16 mouse cellular contexts compared by ENCODE assay signal in the genomic region with DNA sequence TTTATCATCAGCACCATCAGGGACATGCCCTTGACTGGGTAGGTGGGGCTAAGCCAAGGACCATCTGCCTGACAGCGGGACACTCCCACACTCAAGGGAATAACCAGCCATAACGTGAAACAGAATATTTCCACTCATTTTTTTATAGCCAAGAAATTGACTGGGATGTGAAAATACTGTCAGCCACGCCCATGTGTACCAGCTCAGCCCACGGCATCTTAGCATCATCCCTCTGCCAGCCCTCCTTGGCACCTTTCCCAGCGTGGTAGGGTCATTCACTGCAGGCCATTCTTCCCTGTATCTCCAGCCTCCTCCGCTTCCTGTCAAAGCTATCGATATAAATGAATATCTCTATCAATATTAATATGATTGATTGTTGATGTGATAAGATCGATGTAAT. TPM values are rescaled to one million over a fixed set of nuclear protein-coding genes. Genes with fewer than 3 reads are reported as not detected.
DNase-seq lines count a peak whose midpoint lies in the region; ATAC-seq and TF ChIP-seq lines count a peak whose summit lies in the region.
"Had no signal": no experiment of that assay in that cellular context is flagged by ENCODE, and none has a peak within 500 bp of the region (broad histone marks: within the 10 kb centered on the region; RNA-seq: fewer than 3 reads in every experiment).

No protein-coding gene starts in this region.

- H3K9me3 ChIP-seq in midbrain, postnatal 0 days (ENCODE audit: low read length) = no peaks in the 10 kb centered on the region
- no peaks in the 10 kb centered on the region; the same call in 1 of the 2 replicates for H3K9me3 ChIP-seq in midbrain, embryonic 11.5 days (ENCODE audit: control insufficient read depth, low read length)
- no peaks in the 10 kb centered on the region for H3K9me3 ChIP-seq in intestine, embryonic 15.5 days
- H3K9me3 ChIP-seq: hindbrain, embryonic 13.5 days had no signal

- no peak overlapping the region for H3K4me2 ChIP-seq in midbrain, postnatal 0 days (ENCODE audit: low read depth, low read length, poor library complexity, severe bottlenecking)
- no peak overlapping the region for H3K4me2 ChIP-seq in midbrain, embryonic 11.5 days
- H3K4me2 ChIP-seq in intestine, embryonic 15.5 days (replicated peaks) = no peak overlapping the region
- H3K4me2 ChIP-seq: embryonic facial prominence, embryonic 15.5 days; heart, embryonic 13.5 days; hindbrain, embryonic 13.5 days had no signal

- peak; percentile 40 to 42 for DNase-seq in frontal cortex, postnatal 36 days (ENCODE audit: low spot score in 2 of 2)
- peak; percentile 5 for DNase-seq in midbrain, postnatal 0 days (ENCODE audit: low spot score)
- no peak for DNase-seq in midbrain, embryonic 11.5 days (ENCODE audit: low spot score, missing footprints)
- peak; percentile 15 to 68 for DNase-seq in layer of hippocampus, adult 18-20 months (ENCODE audit: low spot score in 2 of 2)
- DNase-seq in right cerebral cortex, postnatal 10 days (ENCODE audit: low spot score in 2 of 2) = peak; percentile 59 to 62
- no peak for DNase-seq in embryo, embryonic 10 days (ENCODE audit: low spot score)
- DNase-seq: cerebellum, adult 11-12 months; lung, adult 18-20 months; lung, postnatal 4 days; midbrain, embryonic 14.5 days had no signal

- H3K4me1 ChIP-seq in midbrain, postnatal 0 days (ENCODE audit: insufficient read depth, low read length) = no peaks in the 10 kb centered on the region
- H3K4me1 ChIP-seq in midbrain, embryonic 11.5 days (ENCODE audit: control insufficient read depth, insufficient read depth, low read length) = no peaks in the 10 kb centered on the region
- H3K4me1 ChIP-seq in intestine, embryonic 15.5 days (replicated peaks) = no peaks in the 10 kb centered on the region
- H3K4me1 ChIP-seq: embryonic facial prominence, embryonic 15.5 days; heart, embryonic 13.5 days; hindbrain, embryonic 13.5 days had no signal

- WGBS in midbrain, postnatal 0 days = 74% methylated on average over 8 of the region's 8 CpGs
- 86% methylated on average over 8 of the region's 8 CpGs for WGBS in midbrain, embryonic 11.5 days
- 80% methylated on average over 8 of the region's 8 CpGs for WGBS in intestine, embryonic 15.5 days

- H3K9ac ChIP-seq in midbrain, postnatal 0 days (replicated peaks; ENCODE audit: low read length, poor library complexity, severe bottlenecking) = no peak overlapping the region
- H3K9ac ChIP-seq in midbrain, embryonic 11.5 days (ENCODE audit: low read length) = no peak overlapping the region
- no peak overlapping the region for H3K9ac ChIP-seq in intestine, embryonic 15.5 days
- H3K9ac ChIP-seq: embryonic facial prominence, embryonic 15.5 days; heart, embryonic 13.5 days; hindbrain, embryonic 13.5 days had no signal

- no peak overlapping the region for H3K4me3 ChIP-seq in midbrain, postnatal 0 days (ENCODE audit: low read depth, low read length)
- no peak overlapping the region for H3K4me3 ChIP-seq in midbrain, embryonic 11.5 days (ENCODE audit: low read depth, low read length)
- no peak overlapping the region for H3K4me3 ChIP-seq in intestine, embryonic 15.5 days (replicated peaks)
- H3K4me3 ChIP-seq: embryonic facial prominence, embryonic 15.5 days; heart, embryonic 13.5 days; hindbrain, embryonic 13.5 days had no signal

- no peak for TF ChIP-seq CTCF in midbrain, postnatal 0 days (IDR thresholded peaks at IDR 0.05)

- H3K36me3 ChIP-seq in midbrain, postnatal 0 days (ENCODE audit: insufficient read depth, low read length) = no peaks in the 10 kb centered on the region
- H3K36me3 ChIP-seq in midbrain, embryonic 11.5 days (ENCODE audit: control insufficient read depth, insufficient read depth, low read length) = no peaks in the 10 kb centered on the region
- H3K36me3 ChIP-seq in intestine, embryonic 15.5 days = no peaks in the 10 kb centered on the region
- H3K36me3 ChIP-seq: embryonic facial prominence, embryonic 15.5 days; heart, embryonic 13.5 days; hindbrain, embryonic 13.5 days had no signal

- H3K27ac ChIP-seq in midbrain, postnatal 0 days (ENCODE audit: low read depth, low read length) = no peak overlapping the region
- H3K27ac ChIP-seq in midbrain, embryonic 11.5 days (ENCODE audit: low read depth, low read length) = no peak overlapping the region
- no peak overlapping the region for H3K27ac ChIP-seq in intestine, embryonic 15.5 days
- H3K27ac ChIP-seq: embryonic facial prominence, embryonic 15.5 days; heart, embryonic 13.5 days; hindbrain, embryonic 13.5 days had no signal

- no peak for ATAC-seq in frontal cortex, adult (ENCODE audit: low TSS enrichment)
- no peak for ATAC-seq in midbrain, postnatal 0 days (ENCODE audit: low FRiP score)
- ATAC-seq in midbrain, embryonic 11.5 days (ENCODE audit: low FRiP score) = no peak
- no peak for ATAC-seq in intestine, embryonic 15.5 days
- ATAC-seq: intestine, embryonic 16.5 days had no signal

- H3K27me3 ChIP-seq in midbrain, postnatal 0 days (ENCODE audit: insufficient read depth, low read length) = no peaks in the 10 kb centered on the region; the same call in 1 of the 2 replicates
- no peaks in the 10 kb centered on the region for H3K27me3 ChIP-seq in midbrain, embryonic 11.5 days (ENCODE audit: control insufficient read depth, insufficient read depth, low read length)
- no peaks in the 10 kb centered on the region for H3K27me3 ChIP-seq in intestine, embryonic 15.5 days (replicated peaks)
- H3K27me3 ChIP-seq: embryonic facial prominence, embryonic 15.5 days; heart, embryonic 13.5 days; hindbrain, embryonic 13.5 days had no signal

RNA-seq across cellular contexts. Expression of a gene that starts 40.1 kb away (rescaled TPM):
- 428 and 445 TPM in 2 replicates for total RNA-seq in midbrain, postnatal 0 days (2014; rRNA removed)
- polyA plus RNA-seq in midbrain, postnatal 0 days (2015; fragmentation: Nextera tagmentation; extraction: Ambion mirVana) = 1,211 and 1,230 TPM in 2 replicates
- 370 and 374 TPM in 2 replicates for polyA plus RNA-seq in midbrain, embryonic 11.5 days (2014; fragmentation: Nextera tagmentation; extraction: Ambion mirVana)
- total RNA-seq in layer of hippocampus, adult 18-20 months (2021) = 100 to 1,000 TPM; 317 to 341 TPM
- 272 and 276 TPM in 2 replicates for polyA plus RNA-seq in intestine, embryonic 15.5 days (2015; fragmentation: Nextera tagmentation; extraction: Ambion mirVana)

Comparison
In these comparisons a context has a peak if more than half of its experiments do, and no peak if none do; other contexts are left out.
1. DNase-seq: peak in frontal cortex, postnatal 36 days (2 of 2), midbrain, postnatal 0 days (single experiment), layer of hippocampus, adult 18-20 months (2 of 2) and right cerebral cortex, postnatal 10 days (2 of 2); none in midbrain, embryonic 11.5 days (single experiment) and embryo, embryonic 10 days (single experiment).